Mouse (Mus musculus) hindbrain, embryonic 13.5 days (tissue): ENCODE data around the gene Rplp0. TPM values are rescaled to one million over a fixed set of nuclear protein-coding genes. Genes with fewer than 3 reads are reported as not detected.
A peak's percentile ranks its signal among the peaks of the same experiment; 100 is the strongest.

Source experiments
- ATAC-seq: fragments of 200-750 bp; cut with Nextera tagmentation; 2 replicates; pipeline ENCODE4 v1.8.0; 2017; ENCODE audit warnings: moderate TSS enrichment; ENCODE audit not compliant: low FRiP score
- H3K27ac ChIP-seq: fragments of 300-500 bp; sonication (generic); 2 replicates; pipeline ENCODE4 v1.5.1; 2015; ENCODE audit warnings: inconsistent platforms, mild to moderate bottlenecking, moderate library complexity
- H3K27me3 ChIP-seq: fragments of 300-500 bp; sonication (generic); 2 replicates; pipeline ENCODE4 v1.6.1; 2015; ENCODE audit warnings: mild to moderate bottlenecking, inconsistent platforms
- H3K36me3 ChIP-seq: fragments of 300-500 bp; sonication (generic); 2 replicates; pipeline ENCODE4 v1.6.1; 2015; ENCODE audit warnings: mild to moderate bottlenecking, inconsistent platforms
- H3K4me1 ChIP-seq: fragments of 300-500 bp; sonication (generic); replicated peaks from 2 replicates; pipeline ENCODE4 v1.6.1; 2015; ENCODE audit warnings: inconsistent platforms
- H3K4me2 ChIP-seq: fragments of 300-500 bp; sonication (generic); 2 replicates; pipeline ENCODE4 v1.6.1; 2015; ENCODE audit warnings: inconsistent platforms, mild to moderate bottlenecking, moderate library complexity
- H3K4me3 ChIP-seq: fragments of 300-500 bp; sonication (generic); 2 replicates; pipeline ENCODE4 v1.5.1; 2015; ENCODE audit warnings: mild to moderate bottlenecking, inconsistent platforms
- H3K9ac ChIP-seq: fragments of 300-500 bp; sonication (generic); 2 replicates; pipeline ENCODE4 v1.6.1; 2015; ENCODE audit warnings: mild to moderate bottlenecking, inconsistent platforms
- H3K9me3 ChIP-seq: fragments of 300-500 bp; sonication (generic); 2 replicates; pipeline ENCODE4 v1.6.1; 2016; ENCODE audit warnings: inconsistent platforms
- WGBS: fragments of 180-500 bp; shearing (Covaris S2); methylation state at CpG from one replicate; pipeline ENCODE4 v1.1.7; 2015; 5-methylcytosine and 5-hydroxymethylcytosine counted together
- polyA plus RNA-seq: library from polyadenylated mRNA; unstranded; fragments of >200 nt; fragmentation: Nextera tagmentation; extraction: Ambion mirVana; gene quantifications from 2 replicates; pipeline ENCODE4 v1.2.1, GENCODE M21; 2015

Rplp0 gene
- polyA plus RNA-seq, 1 experiment from 2014 or later: 895 TPM

DNA sequence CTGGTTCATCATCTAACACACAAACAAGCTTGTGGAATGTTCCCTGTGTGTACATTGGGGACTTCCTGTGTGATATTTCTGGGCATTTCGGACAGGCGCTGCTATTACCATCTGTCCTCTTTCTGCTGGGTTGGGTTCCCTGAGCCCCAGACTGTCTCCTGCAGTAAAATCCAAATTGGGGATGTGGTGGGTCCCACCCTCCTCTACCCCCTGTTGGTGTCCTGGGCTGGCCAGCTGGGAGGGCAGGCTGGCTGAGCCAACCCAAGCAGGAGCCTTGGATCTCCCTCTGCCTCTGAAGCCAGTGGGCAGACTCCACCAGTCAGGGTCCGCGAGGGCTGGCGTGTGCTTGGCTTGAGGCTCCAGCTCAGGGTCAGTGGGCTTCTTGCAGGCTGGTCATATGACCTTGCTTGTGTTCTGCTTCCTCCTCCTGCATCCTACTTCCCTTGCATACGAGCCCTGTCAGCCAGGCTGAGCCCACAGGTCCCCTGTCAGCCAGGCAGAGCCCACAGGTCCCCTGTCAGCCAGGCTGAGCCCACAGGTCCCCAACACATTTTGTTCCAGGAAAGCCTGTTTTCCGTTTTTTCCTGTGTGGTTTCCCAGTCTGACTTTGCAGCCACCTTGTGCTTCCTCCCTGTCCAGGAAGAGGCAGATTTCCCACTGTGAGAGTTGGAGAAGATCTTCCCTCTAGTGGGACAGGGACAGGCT lies 29.4 kb upstream of the Rplp0 start:
- 74% methylated on average over 7 of the region's 7 CpGs for WGBS

DNA sequence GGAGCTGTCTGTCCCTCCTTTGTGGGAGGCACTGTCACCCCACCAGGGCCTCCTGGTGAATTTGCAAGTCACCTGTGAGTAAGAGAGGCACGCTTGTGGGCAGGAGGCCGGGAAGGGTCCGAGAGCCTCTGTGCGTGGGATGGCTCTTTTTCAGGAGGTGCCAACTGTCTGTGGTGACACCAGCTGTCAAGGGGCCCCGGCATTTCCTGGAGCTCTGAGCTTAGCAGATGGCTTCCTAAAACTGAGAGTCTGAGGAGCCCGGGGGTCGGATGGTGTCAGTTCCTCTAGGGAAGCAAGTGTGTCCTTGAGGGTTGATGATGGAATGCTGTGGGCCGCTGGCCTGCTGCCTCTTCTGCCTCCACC lies 28.8 kb upstream of the Rplp0 start:
- H3K4me2 ChIP-seq: no peak overlapping the region
- H3K9me3 ChIP-seq: no peaks in the 10 kb centered on the region
- 75% methylated on average over 8 of the region's 8 CpGs for WGBS
- no peak for ATAC-seq
- H3K4me1 ChIP-seq: peaks cover 66% of the 10 kb centered on the region
- peak overlapping the region; percentile 46 for H3K27ac ChIP-seq
- no peak overlapping the region for H3K4me3 ChIP-seq
- H3K9ac ChIP-seq: peak overlapping the region; percentile 60; the same call in 1 of the 2 replicates
- no peaks in the 10 kb centered on the region for H3K36me3 ChIP-seq
- H3K27me3 ChIP-seq: no peaks in the 10 kb centered on the region

More for the DNA sequence above, 29.4 kb upstream of the Rplp0 start:
- H3K4me1 ChIP-seq: peaks cover 62% of the 10 kb centered on the region
- no peaks in the 10 kb centered on the region for H3K36me3 ChIP-seq
- no peak overlapping the region for H3K4me3 ChIP-seq
- no peak for ATAC-seq
- H3K9me3 ChIP-seq: no peaks in the 10 kb centered on the region
- H3K27me3 ChIP-seq: no peaks in the 10 kb centered on the region
- peak overlapping the region; percentile 46 for H3K27ac ChIP-seq
- H3K4me2 ChIP-seq: no peak overlapping the region
- H3K9ac ChIP-seq: 0 out of 2 replicates have a peak overlapping the region, but pooled peaks have one; percentile 15

DNA sequence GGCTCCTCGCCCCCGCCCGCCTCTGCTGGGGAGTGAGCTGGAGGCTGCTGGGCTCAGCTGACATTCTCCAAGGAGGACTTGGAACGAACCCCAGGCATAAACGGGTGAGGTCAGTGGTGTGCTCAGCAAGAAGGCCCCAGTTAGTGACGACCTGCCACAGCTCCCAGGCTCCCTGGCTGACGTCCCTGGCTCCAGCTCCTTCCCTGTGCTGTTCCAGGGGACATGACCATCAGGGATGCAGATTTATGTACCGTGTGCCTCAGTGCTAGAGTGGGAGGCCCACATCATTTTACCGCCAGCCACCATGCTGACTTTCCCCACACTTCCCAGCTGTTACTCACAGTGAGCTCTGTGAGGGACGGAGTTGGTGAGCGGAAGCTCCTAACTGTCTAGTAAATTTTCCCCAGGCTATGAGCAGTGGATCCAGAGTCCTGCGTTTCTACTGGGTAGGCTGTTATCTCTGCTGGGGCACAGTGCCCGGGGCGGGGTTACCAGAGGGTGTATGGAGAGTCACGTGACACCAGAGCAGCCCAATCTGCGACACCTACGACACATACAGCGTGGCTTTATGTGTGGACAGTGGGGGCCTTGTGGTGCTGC lies 27.5 kb upstream of the Rplp0 start:
- Histone ChIP-seq H3K9me3 (no peaks in the 10 kb centered on the region), H3K27ac (peak overlapping the region; percentile 69), H3K27me3 (no peaks in the 10 kb centered on the region), H3K4me2 (no peak overlapping the region), H3K9ac (peak overlapping the region; percentile 60), H3K4me3 (no peak overlapping the region), H3K4me1 (peaks cover 64% of the 10 kb centered on the region), H3K36me3 (no peaks in the 10 kb centered on the region)
- peak; percentile 50 for ATAC-seq
- WGBS: 56% methylated on average over 18 of the region's 18 CpGs

DNA sequence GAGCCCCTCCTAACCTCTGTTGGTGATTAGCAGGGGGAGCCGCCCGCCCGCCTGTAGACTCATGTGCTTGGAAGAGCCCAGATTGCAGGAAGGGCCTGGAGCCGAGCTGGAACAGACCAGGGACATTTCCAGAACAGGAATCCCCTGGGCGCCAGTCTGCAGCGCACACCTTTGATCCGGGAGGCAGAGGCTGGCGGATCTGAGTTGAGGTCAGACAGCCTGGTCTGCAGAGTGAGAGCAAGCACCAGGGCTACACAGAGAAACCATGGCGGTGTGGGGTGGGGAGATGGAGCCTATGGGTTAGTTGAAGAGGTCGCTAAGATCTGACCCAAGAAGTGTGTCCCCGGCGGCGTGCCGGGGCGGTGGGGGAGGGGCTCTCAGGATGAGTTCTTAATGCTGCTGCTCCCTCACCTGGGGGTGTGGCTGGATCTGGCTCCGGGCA lies 25.0 kb upstream of the Rplp0 start:
- H3K4me1 ChIP-seq: peaks cover 74% of the 10 kb centered on the region
- H3K27me3 ChIP-seq: no peaks in the 10 kb centered on the region
- no peak for ATAC-seq
- H3K4me2 ChIP-seq: no peak overlapping the region
- no peak overlapping the region for H3K27ac ChIP-seq
- 30% methylated on average over 16 of the region's 16 CpGs for WGBS
- no peaks in the 10 kb centered on the region for H3K36me3 ChIP-seq
- H3K4me3 ChIP-seq: no peak overlapping the region
- H3K9me3 ChIP-seq: no peaks in the 10 kb centered on the region
- H3K9ac ChIP-seq: no peak overlapping the region

DNA sequence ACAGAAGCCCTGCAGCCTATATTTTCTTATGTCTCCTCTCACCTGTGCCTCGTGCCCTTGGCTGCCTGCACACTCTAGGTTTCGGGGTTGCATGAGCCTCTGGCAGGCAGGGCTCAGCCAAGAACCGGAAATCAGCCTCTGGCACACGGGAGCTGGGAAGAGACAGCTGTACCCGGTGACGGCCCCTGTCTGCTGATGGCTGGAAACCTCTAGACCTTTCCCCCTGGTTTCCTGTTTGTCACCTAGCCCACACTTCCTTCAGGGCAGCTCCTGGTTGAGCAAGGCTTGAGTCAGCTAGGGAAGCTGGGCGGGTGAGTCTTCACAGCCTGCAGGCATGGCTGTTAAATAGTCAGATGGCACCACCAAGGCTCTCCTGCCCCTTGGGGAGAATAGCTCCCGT lies 24.4 kb upstream of the Rplp0 start:
- 61% methylated on average over 8 of the region's 8 CpGs for WGBS

DNA sequence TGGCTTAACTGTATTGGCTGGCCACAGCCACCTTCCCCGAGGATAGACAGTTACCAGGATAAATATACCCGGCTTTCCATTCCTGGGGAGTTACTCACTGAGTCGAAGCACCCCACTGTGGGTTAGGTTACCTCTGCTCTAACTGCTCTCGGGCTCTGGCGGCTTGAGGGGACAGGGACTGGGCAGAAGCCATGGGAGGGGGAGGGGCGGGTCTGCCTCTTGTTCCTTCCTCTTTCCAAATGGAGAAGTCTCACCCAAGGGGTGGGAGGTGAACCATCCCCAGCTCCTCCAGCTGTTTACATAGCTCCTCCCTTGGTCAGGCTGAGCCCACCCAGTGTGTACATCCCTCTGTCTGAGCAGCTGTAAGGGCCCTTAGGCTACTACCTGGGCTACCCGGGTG lies 23.6 kb upstream of the Rplp0 start:
- 29% methylated on average over 7 of the region's 7 CpGs for WGBS
- H3K27me3 ChIP-seq: no peaks in the 10 kb centered on the region
- ATAC-seq: no peak
- H3K4me2 ChIP-seq: no peak overlapping the region
- no peaks in the 10 kb centered on the region for H3K9me3 ChIP-seq
- peaks cover 61% of the 10 kb centered on the region for H3K4me1 ChIP-seq
- H3K9ac ChIP-seq: no peak overlapping the region
- no peak overlapping the region for H3K27ac ChIP-seq
- no peaks in the 10 kb centered on the region for H3K36me3 ChIP-seq
- H3K4me3 ChIP-seq: no peak overlapping the region

More for the DNA sequence above, 24.4 kb upstream of the Rplp0 start:
- Histone ChIP-seq H3K9me3 (no peaks in the 10 kb centered on the region), H3K9ac (no peak overlapping the region), H3K36me3 (no peaks in the 10 kb centered on the region), H3K27me3 (no peaks in the 10 kb centered on the region), H3K4me3 (no peak overlapping the region), H3K4me2 (no peak overlapping the region), H3K4me1 (peaks cover 69% of the 10 kb centered on the region), H3K27ac (no peak overlapping the region)
- no peak for ATAC-seq

DNA sequence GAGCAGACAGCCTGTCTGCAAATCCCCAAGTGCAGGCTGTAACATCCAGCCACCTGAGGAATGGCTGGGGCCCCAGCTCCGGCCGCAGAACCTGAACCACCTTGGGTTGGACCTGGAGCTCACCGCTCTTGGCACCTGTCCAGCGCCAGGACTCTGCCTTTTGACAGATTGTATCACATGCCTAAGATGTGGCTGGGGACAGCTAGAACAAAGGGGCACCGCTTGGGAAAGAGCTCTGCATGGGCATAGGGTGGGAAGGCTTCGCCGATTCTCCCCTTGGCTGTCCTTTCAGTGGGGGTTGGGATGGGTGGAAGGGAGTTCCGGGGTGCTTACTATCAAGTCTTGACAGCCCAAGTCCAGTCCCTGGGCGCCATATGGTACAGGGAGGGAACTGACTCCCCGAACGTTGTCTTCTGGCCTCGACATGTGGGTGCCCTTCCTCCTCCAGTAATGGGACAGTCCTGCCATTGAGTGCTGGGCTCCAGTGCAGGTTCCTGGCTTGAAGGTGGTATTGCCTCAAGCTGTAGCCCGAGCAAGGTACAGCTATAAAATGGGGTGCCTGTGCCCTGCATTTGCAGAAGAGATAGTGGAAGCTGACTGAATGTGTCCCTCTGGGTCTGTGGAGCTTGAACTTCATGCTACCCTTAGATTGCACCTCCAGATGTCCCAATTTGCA lies 21.1 kb upstream of the Rplp0 start:
- Histone ChIP-seq H3K4me1 (peaks cover 50% of the 10 kb centered on the region), H3K9me3 (no peaks in the 10 kb centered on the region), H3K27ac (peak overlapping the region; percentile 18; the same call in 1 of the 2 replicates), H3K36me3 (no peaks in the 10 kb centered on the region), H3K4me3 (no peak overlapping the region), H3K27me3 (no peaks in the 10 kb centered on the region), H3K9ac (0 out of 2 replicates have a peak overlapping the region, but pooled peaks have one; percentile 9), H3K4me2 (0 out of 2 replicates have a peak overlapping the region, but pooled peaks have one; percentile 13)
- ATAC-seq: no peak
- WGBS: 69% methylated on average over 13 of the region's 13 CpGs

DNA sequence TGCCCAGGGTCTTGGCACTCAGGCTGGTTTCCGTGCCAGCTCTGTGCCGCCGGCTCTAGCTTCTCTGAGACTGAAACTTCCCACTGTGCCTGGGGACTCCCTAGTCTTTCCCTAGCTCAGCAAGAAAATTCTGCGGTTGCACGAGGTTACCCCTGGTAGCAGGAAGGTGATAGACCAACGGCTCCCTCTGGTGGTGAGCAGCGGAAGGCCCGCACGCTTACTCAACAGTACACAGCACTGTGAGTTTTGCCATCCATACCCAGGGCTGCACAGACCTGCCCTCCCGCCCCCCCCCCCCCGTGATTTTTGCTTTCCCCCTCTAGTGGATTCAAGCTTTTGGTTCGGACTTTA lies 20.6 kb upstream of the Rplp0 start:
- peaks cover 51% of the 10 kb centered on the region for H3K4me1 ChIP-seq

DNA sequence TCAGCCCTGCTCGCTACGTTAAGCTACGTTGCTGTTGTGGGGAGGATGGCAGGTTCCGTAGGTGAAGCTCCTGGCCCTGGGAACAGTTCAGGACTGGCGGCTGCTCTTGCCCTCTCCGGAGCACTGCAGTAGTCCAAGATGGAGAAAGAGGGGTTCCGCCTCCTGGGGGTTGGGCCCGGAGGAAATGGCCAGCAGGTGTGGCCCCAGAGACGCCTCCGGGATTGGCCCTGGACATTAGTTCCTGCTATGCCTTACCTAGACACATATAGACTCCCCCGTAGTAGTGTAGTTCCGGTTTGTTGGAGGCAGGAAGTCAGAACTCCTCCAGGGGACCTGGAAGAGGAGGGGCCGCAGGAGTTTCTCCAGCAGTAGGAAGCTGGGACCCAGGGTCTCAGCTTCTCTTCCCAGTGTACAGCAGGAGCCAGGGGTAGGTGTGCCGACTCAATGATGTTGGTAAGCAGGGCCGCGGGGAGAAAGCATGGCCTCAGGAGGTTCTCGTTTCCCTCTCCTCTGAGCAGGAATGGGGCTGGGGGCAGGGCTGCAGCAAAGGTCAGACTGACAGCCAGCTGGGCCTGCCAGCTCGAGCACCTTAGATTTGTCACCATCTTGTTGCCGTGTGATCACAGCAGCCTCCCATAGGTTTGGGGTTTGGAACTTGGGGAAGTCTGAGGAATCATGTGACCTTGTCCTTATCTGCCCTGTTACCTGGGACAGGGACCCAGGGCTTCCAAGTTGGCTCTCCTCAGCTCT lies 16.5 kb upstream of the Rplp0 start:
- peaks cover 26% of the 10 kb centered on the region for H3K36me3 ChIP-seq
- WGBS: 71% methylated on average over 19 of the region's 19 CpGs
- H3K4me1 ChIP-seq: peaks cover 67% of the 10 kb centered on the region
- no peaks in the 10 kb centered on the region for H3K9me3 ChIP-seq
- no peak overlapping the region for H3K4me3 ChIP-seq
- H3K4me2 ChIP-seq: 0 out of 2 replicates have a peak overlapping the region, but pooled peaks have one; percentile 2
- H3K27me3 ChIP-seq: no peaks in the 10 kb centered on the region
- H3K27ac ChIP-seq: peak overlapping the region; percentile 73; the same call in 1 of the 2 replicates
- H3K9ac ChIP-seq: peak overlapping the region; percentile 35
- ATAC-seq: no peak

More for the DNA sequence above, 20.6 kb upstream of the Rplp0 start:
- peak; percentile 88 for ATAC-seq
- Histone ChIP-seq H3K27ac (no peak overlapping the region; the same call in 1 of the 2 replicates), H3K36me3 (no peaks in the 10 kb centered on the region), H3K27me3 (no peaks in the 10 kb centered on the region), H3K9ac (0 out of 2 replicates have a peak overlapping the region, but pooled peaks have one; percentile 9), H3K4me2 (0 out of 2 replicates have a peak overlapping the region, but pooled peaks have one; percentile 13), H3K4me3 (no peak overlapping the region), H3K9me3 (no peaks in the 10 kb centered on the region)
- 2% methylated on average over 12 of the region's 12 CpGs for WGBS

DNA sequence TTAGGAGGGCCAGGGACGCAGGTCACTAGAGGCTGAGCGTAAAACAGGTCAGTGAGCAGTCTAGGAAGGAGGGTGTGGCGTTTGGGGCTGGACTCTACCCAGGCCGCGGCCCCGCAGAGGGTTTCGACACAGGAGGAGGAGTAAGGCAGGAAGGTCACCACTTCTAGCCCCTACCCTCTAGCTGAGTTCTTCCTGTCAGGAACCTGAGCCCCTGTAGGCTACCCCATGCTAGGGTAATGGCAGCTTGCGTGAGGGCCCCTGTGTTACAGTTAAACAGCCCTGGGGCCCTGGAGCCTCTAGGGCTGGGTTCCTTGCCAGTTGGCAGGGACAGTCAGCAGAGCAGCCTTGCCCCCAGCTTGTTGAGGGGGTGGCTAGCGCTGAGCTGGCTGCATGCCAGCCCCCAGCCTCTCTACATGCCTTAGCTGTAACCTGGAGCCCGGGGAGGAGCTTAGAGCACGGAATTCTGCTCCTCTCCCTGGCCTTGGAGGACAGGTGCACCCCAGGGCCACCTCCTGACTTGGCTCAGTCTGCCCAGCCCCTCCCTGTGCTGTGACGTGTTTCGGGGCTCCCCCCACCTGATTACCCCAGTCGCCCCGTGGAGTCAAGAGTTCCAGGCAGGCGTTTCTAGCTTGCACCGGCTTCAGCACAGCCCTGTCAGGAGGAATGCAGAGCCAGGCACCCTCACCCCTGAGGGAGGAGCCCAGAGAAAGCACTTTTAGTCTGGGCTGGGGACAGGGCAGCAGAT lies 15.6 kb upstream of the Rplp0 start:
- peak overlapping the region; percentile 46 for H3K9ac ChIP-seq
- H3K27ac ChIP-seq: peak overlapping the region; percentile 73
- H3K4me2 ChIP-seq: peak overlapping the region; percentile 21; the same call in 1 of the 2 replicates
- 57% methylated on average over 17 of the region's 17 CpGs for WGBS
- peaks cover 59% of the 10 kb centered on the region for H3K4me1 ChIP-seq
- no peak overlapping the region for H3K4me3 ChIP-seq
- H3K36me3 ChIP-seq: peaks cover 35% of the 10 kb centered on the region
- H3K27me3 ChIP-seq: no peaks in the 10 kb centered on the region
- ATAC-seq: peak; percentile 43
- no peaks in the 10 kb centered on the region for H3K9me3 ChIP-seq

DNA sequence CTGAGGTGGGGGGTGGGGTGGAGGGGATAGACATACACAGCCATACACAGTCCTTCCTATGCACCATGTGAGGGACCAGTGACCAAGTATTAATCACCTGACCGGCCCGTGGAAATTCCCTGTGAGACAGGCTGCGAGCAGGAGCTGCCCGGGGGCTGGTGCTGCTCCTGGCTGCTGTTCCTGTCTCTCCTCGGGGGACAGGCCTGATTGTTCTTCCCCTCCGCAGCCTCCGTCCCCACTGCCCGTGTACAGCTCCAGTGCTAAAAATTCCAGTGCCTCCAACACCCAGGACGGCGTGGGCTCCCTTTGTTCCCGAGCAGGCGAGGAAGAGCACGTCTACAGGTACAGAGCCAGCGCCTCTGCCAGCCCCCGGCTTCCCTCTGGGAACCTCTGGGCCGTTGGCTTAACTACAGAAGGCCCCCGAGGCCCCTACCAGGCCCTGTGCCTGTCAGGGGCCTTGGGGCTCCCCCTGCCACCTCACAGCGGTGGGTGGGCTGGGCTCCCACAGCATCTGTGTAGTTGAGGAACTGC lies 14.5 kb upstream of the Rplp0 start:
- Histone ChIP-seq H3K27ac (peak overlapping the region; percentile 73; the same call in 1 of the 2 replicates), H3K9me3 (no peaks in the 10 kb centered on the region), H3K4me1 (peaks cover 54% of the 10 kb centered on the region), H3K9ac (no peak overlapping the region), H3K4me3 (no peak overlapping the region), H3K27me3 (no peaks in the 10 kb centered on the region), H3K4me2 (no peak overlapping the region), H3K36me3 (peaks cover 40% of the 10 kb centered on the region)
- peak; percentile 22; the same call in 1 of the 2 replicates for ATAC-seq
- 48% methylated on average over 18 of the region's 18 CpGs for WGBS
